Mouse (Mus musculus) embryonic fibroblast, embryonic 13.5 days (primary cell): ENCODE data around the gene Spryd4. TPM values are rescaled to one million over a fixed set of nuclear protein-coding genes. Genes with fewer than 3 reads are reported as not detected.
"Not testable (repeated sequence)": the region's sequence is repeated elsewhere in the genome, so short reads cannot be mapped to it uniquely, and the experiment has no call there.

Experiments
- H3K27ac ChIP-seq: 2 replicates; pipeline ENCODE4 v1.5.1; 2012; ENCODE audit warnings: low read length, control low read depth, inconsistent platforms; ENCODE audit not compliant: insufficient read depth
- H3K4me1 ChIP-seq: 2 replicates; pipeline ENCODE4 v1.6.1; 2011; ENCODE audit warnings: low read length; ENCODE audit not compliant: control insufficient read depth, insufficient read depth
- H3K4me3 ChIP-seq: 2 replicates; pipeline ENCODE4 v1.5.1; 2011; ENCODE audit warnings: mild to moderate bottlenecking, control low read depth, low read length; ENCODE audit not compliant: insufficient read depth
- CTCF ChIP-seq: IDR thresholded peaks from 2 replicates; pipeline ENCODE4 v1.5.1; 2011; ENCODE audit warnings: mild to moderate bottlenecking, control low read depth, low read length, moderate library complexity, borderline replicate concordance; ENCODE audit not compliant: insufficient read depth
- POLR2A ChIP-seq: IDR thresholded peaks from 2 replicates; pipeline ENCODE4 v1.6.1; 2011; ENCODE audit warnings: low read depth, mild to moderate bottlenecking, control low read depth, low read length, moderate library complexity
- polyA plus RNA-seq: library from polyadenylated mRNA; stranded (reverse); fragments of >200 nt; gene quantifications from 2 replicates; pipeline ENCODE4 v1.2.4, GENCODE M21; 2011; ENCODE audit warnings: low read depth; ENCODE audit not compliant: missing spikeins, insufficient read length

Spryd4 gene
- polyA plus RNA-seq = 14.5 and 17.6 TPM in 2 replicates

GRCm38 (mm10) chr10:128211390-128212108 lies at the start of gene Spryd4:
TSS of gene Spryd4 (minus strand) at chr10:128211807.
- peak; percentile 92 for TF ChIP-seq POLR2A
- TF ChIP-seq CTCF = no peak
- Histone ChIP-seq H3K4me1 (0 out of 2 replicates have a peak, but pooled peaks cover 4% of the 10 kb centered on the region), H3K27ac (no peak within 1 kb of the TSS), H3K4me3 (peak within 1 kb of the TSS; percentile 86)

GRCm38 (mm10) chr10:128260376-128260775 lies 48.8 kb upstream of the Spryd4 start:
- not testable (repeated sequence) for H3K27ac ChIP-seq, H3K4me1 ChIP-seq, H3K4me3 ChIP-seq

- TF ChIP-seq POLR2A (no peak), CTCF (no peak)
- H3K27ac ChIP-seq = no peak overlapping the region
- no peaks in the 10 kb centered on the region for H3K4me1 ChIP-seq
- no peak overlapping the region for H3K4me3 ChIP-seq
Observed at GRCm38 (mm10) chr10:128259946-128260345, 48.3 kb upstream of the Spryd4 start.

- Histone ChIP-seq H3K4me3 (no peak overlapping the region), H3K4me1 (peaks cover under 1% of the 10 kb centered on the region; the same call in 1 of the 2 replicates), H3K27ac (no peak overlapping the region)
- no peak for TF ChIP-seq CTCF
Observed at GRCm38 (mm10) chr10:128258953-128259352, 47.3 kb upstream of the Spryd4 start.

GRCm38 (mm10) chr10:128256328-128256727 lies 44.7 kb upstream of the Spryd4 start:
- no peak overlapping the region for H3K27ac ChIP-seq
- TF ChIP-seq CTCF (no peak), POLR2A (no peak)
- peaks cover 4% of the 10 kb centered on the region; the same call in 1 of the 2 replicates for H3K4me1 ChIP-seq
- H3K4me3 ChIP-seq = no peak overlapping the region

- TF ChIP-seq CTCF = no peak
- TF ChIP-seq POLR2A = no peak
- H3K4me3 ChIP-seq = no peak overlapping the region
- H3K4me1 ChIP-seq = peaks cover 4% of the 10 kb centered on the region; the same call in 1 of the 2 replicates
- H3K27ac ChIP-seq = no peak overlapping the region
Observed at GRCm38 (mm10) chr10:128255925-128256324, 44.3 kb upstream of the Spryd4 start.

- H3K4me1 ChIP-seq = peaks cover 4% of the 10 kb centered on the region; the same call in 1 of the 2 replicates
- no peak within 1 kb of the TSS for H3K4me3 ChIP-seq
- H3K27ac ChIP-seq = no peak within 1 kb of the TSS
- no peak for TF ChIP-seq CTCF
- no peak for TF ChIP-seq POLR2A
Observed at GRCm38 (mm10) chr10:128253677-128254255, 42.2 kb upstream of the Spryd4 start, which contains the start of gene Apon. TSS of gene Apon (plus strand) at chr10:128254096.

GRCm38 (mm10) chr10:128250565-128250964 lies 39.0 kb upstream of the Spryd4 start:
- Histone ChIP-seq H3K4me3 (no peak overlapping the region), H3K4me1 (peaks cover 4% of the 10 kb centered on the region; the same call in 1 of the 2 replicates), H3K27ac (no peak overlapping the region)
- TF ChIP-seq POLR2A = no peak

GRCm38 (mm10) chr10:128247020-128247732 lies 35.6 kb upstream of the Spryd4 start:
- no peaks in the 10 kb centered on the region for H3K4me1 ChIP-seq
- no peak overlapping the region for H3K27ac ChIP-seq
- TF ChIP-seq CTCF (no peak), POLR2A (no peak)
- no peak overlapping the region for H3K4me3 ChIP-seq

- H3K27ac ChIP-seq = no peak overlapping the region
- TF ChIP-seq CTCF (no peak), POLR2A (no peak)
- no peak overlapping the region for H3K4me3 ChIP-seq
- H3K4me1 ChIP-seq = no peaks in the 10 kb centered on the region
Observed at GRCm38 (mm10) chr10:128244121-128244520, 32.5 kb upstream of the Spryd4 start.

GRCm38 (mm10) chr10:128243252-128243651 lies 31.6 kb upstream of the Spryd4 start:
- H3K27ac ChIP-seq = no peak overlapping the region
- no peak overlapping the region for H3K4me3 ChIP-seq
- no peaks in the 10 kb centered on the region for H3K4me1 ChIP-seq
- TF ChIP-seq POLR2A (no peak), CTCF (no peak)
